Mouse (Mus musculus) hematopoietic stem cell, adult 5-6 weeks (primary cell): ENCODE data around the gene Mfsd13b. TPM values are rescaled to one million over a fixed set of nuclear protein-coding genes. Genes with fewer than 3 reads are reported as not detected.
"Not testable (repeated sequence)": the region's sequence is repeated elsewhere in the genome, so short reads cannot be mapped to it uniquely, and the experiment has no call there.

ENCODE experiments used
- ATAC-seq, 2 experiments: fragments of 125-278 bp in 1 of 2; replicated peaks in 1 of 2; 2 replicates each; pipeline ENCODE4 v1.8.0; 2016 to 2017; ENCODE audit warnings: inconsistent platforms in 2 of 2, mild to moderate bottlenecking in 2 of 2, moderate number of reproducible peaks in 2 of 2, low read depth in 1 of 2, moderate TSS enrichment in 1 of 2; ENCODE audit not compliant: low FRiP score in 2 of 2, poor library complexity in 2 of 2, severe bottlenecking in 2 of 2, insufficient read depth in 1 of 2, low TSS enrichment in 1 of 2
- total RNA-seq: library from RNA; stranded (forward); fragments of 172-1452, 232-1000 nt; gene quantifications from 2 replicates; pipeline ENCODE4 v1.2.3, GENCODE M21; 2017

Gene Mfsd13b
- total RNA-seq, result not detected in 2 replicates

- ATAC-seq, result peak; percentile 94 to 95
Observed at GRCm38 (mm10) chr7:120982200-120982841, at the start of gene Mfsd13b, which contains the start of gene Cdr2. Gene Mfsd13b, plus strand, starts transcription at chr7:120982509. Gene Cdr2, minus strand, starts transcription at chr7:120982312.

GRCm38 (mm10) chr7:120933110-120933509 lies 49.2 kb upstream of the Mfsd13b start:
- ATAC-seq, result no peak

- no peak; a peak in 1 of 4 replicates for ATAC-seq
Observed at GRCm38 (mm10) chr7:120933680-120934195, 48.6 kb upstream of the Mfsd13b start.

- peak; percentile 78 to 82; a peak in 3 of 4 replicates for ATAC-seq
Observed at GRCm38 (mm10) chr7:120934716-120935115, 47.6 kb upstream of the Mfsd13b start.

GRCm38 (mm10) chr7:120936522-120936921 lies 45.8 kb upstream of the Mfsd13b start:
- ATAC-seq, result no peak

GRCm38 (mm10) chr7:120938206-120938605 lies 44.1 kb upstream of the Mfsd13b start:
- ATAC-seq, result no peak

- no peak for ATAC-seq
Observed at GRCm38 (mm10) chr7:120940343-120940742, 42.0 kb upstream of the Mfsd13b start.

- ATAC-seq, result no peak
Observed at GRCm38 (mm10) chr7:120941214-120941613, 41.1 kb upstream of the Mfsd13b start.

- no peak for ATAC-seq
Observed at GRCm38 (mm10) chr7:120942506-120942905, 39.8 kb upstream of the Mfsd13b start.

- no peak for ATAC-seq
Observed at GRCm38 (mm10) chr7:120943936-120944509, 38.3 kb upstream of the Mfsd13b start.

- ATAC-seq, result not testable (repeated sequence)
Observed at GRCm38 (mm10) chr7:120953591-120953990, 28.7 kb upstream of the Mfsd13b start.

GRCm38 (mm10) chr7:120960116-120960515 lies 22.2 kb upstream of the Mfsd13b start:
- no peak for ATAC-seq

- no peak for ATAC-seq
Observed at GRCm38 (mm10) chr7:120960601-120961000, 21.7 kb upstream of the Mfsd13b start.

- no peak for ATAC-seq
Observed at GRCm38 (mm10) chr7:120961893-120962292, 20.4 kb upstream of the Mfsd13b start.

GRCm38 (mm10) chr7:120963126-120963525 lies 19.2 kb upstream of the Mfsd13b start:
- no peak for ATAC-seq

GRCm38 (mm10) chr7:120969221-120969620 lies 13.1 kb upstream of the Mfsd13b start:
- ATAC-seq, result no peak

GRCm38 (mm10) chr7:120970112-120970511 lies 12.2 kb upstream of the Mfsd13b start:
- ATAC-seq, result no peak

GRCm38 (mm10) chr7:120972471-120972870 lies 9.8 kb upstream of the Mfsd13b start:
- ATAC-seq, result not testable (repeated sequence)

GRCm38 (mm10) chr7:120974001-120974400 lies 8.3 kb upstream of the Mfsd13b start:
- no peak for ATAC-seq
